ENCODE assay signal across 10 mouse cellular contexts in the genomic region with DNA sequence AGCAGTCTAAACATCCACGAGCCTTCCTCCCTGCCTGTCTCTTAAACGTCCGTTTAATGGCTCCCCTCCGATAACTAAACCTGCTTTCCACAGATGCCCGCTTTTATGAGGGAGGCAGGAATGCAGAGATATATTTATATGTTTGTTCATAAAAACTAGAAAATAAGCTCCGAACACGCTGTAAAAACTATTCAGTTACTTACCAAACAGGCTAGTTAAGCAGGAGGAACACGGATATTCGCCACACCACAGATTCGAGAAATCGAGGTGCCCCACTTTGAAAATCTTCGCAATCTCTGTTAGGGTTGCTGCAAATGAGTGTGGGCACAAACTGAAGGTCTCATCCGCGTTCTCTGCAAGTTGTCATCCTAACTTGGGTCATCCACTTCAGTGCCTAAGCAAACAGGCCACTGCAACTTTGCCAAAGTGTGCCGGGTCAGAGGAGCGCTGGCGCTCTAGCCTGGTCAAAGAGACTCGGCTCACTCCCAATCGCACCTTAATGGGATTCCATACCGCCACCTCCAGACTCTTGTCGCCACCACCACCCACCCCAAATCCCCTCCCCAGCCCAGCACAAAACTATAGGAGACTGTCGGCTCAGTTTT. TPM values are rescaled to one million over a fixed set of nuclear protein-coding genes. Genes with fewer than 3 reads are reported as not detected.
DNase-seq lines count a peak whose midpoint lies in the region; ATAC-seq lines count a peak whose summit lies in the region.
"Had no signal": no experiment of that assay in that cellular context is flagged by ENCODE, and none has a peak within 500 bp of the region (broad histone marks: within the 10 kb centered on the region; RNA-seq: fewer than 3 reads in every experiment).

No protein-coding gene starts in this region.

- WGBS in forebrain, embryonic 14.5 days, result 1% methylated on average over 22 of the region's 22 CpGs
- 1% methylated on average over 22 of the region's 22 CpGs for WGBS in forebrain, embryonic 15.5 days
- WGBS in heart, embryonic 13.5 days, result under 1% methylated on average over 22 of the region's 22 CpGs
- WGBS in liver, embryonic 11.5 days, result 3% methylated on average over 22 of the region's 22 CpGs

- peaks cover 86% of the 10 kb centered on the region for H3K27me3 ChIP-seq in forebrain, embryonic 14.5 days (replicated peaks; ENCODE audit: control insufficient read depth, insufficient read depth, low read length)
- H3K27me3 ChIP-seq in forebrain, embryonic 15.5 days, result peaks cover 87% of the 10 kb centered on the region
- H3K27me3 ChIP-seq in heart, embryonic 13.5 days (replicated peaks), result no peaks in the 10 kb centered on the region
- peaks cover 95% of the 10 kb centered on the region for H3K27me3 ChIP-seq in liver, embryonic 11.5 days (replicated peaks; ENCODE audit: control insufficient read depth, insufficient read depth, low read length)

- H3K9ac ChIP-seq in forebrain, embryonic 14.5 days (ENCODE audit: low read length), result no peak overlapping the region
- no peak overlapping the region for H3K9ac ChIP-seq in forebrain, embryonic 15.5 days (replicated peaks)
- H3K9ac ChIP-seq in heart, embryonic 13.5 days, result peak overlapping the region; percentile 100
- H3K9ac ChIP-seq in liver, embryonic 11.5 days (ENCODE audit: low read depth, low read length), result peak overlapping the region; percentile 31; the same call in 1 of the 2 replicates

- no peaks in the 10 kb centered on the region for H3K9me3 ChIP-seq in forebrain, embryonic 14.5 days (replicated peaks; ENCODE audit: control insufficient read depth, low read length)
- H3K9me3 ChIP-seq in forebrain, embryonic 15.5 days, result no peaks in the 10 kb centered on the region
- H3K9me3 ChIP-seq in heart, embryonic 13.5 days, result no peaks in the 10 kb centered on the region
- no peaks in the 10 kb centered on the region for H3K9me3 ChIP-seq in liver, embryonic 11.5 days (ENCODE audit: control insufficient read depth, low read length)

- no peak for ATAC-seq in forebrain, embryonic 14.5 days
- ATAC-seq in forebrain, embryonic 15.5 days (replicated peaks), result no peak
- no peak for ATAC-seq in heart, embryonic 13.5 days (ENCODE audit: extremely low read depth, insufficient number of reproducible peaks, low FRiP score, low TSS enrichment)
- ATAC-seq in liver, embryonic 11.5 days (replicated peaks; ENCODE audit: low FRiP score), result no peak

- no peak overlapping the region for H3K4me3 ChIP-seq in forebrain, embryonic 14.5 days (ENCODE audit: low read depth, low read length)
- no peak overlapping the region for H3K4me3 ChIP-seq in forebrain, embryonic 15.5 days
- H3K4me3 ChIP-seq in heart, embryonic 13.5 days, result peak overlapping the region; percentile 95
- peak overlapping the region; percentile 58 for H3K4me3 ChIP-seq in liver, embryonic 11.5 days (ENCODE audit: low read depth, low read length)

- peaks cover 10% of the 10 kb centered on the region for H3K4me1 ChIP-seq in forebrain, embryonic 14.5 days (ENCODE audit: control insufficient read depth, insufficient read depth, low read length)
- H3K4me1 ChIP-seq in forebrain, embryonic 15.5 days, result peaks cover 18% of the 10 kb centered on the region
- peaks cover 22% of the 10 kb centered on the region for H3K4me1 ChIP-seq in heart, embryonic 13.5 days
- H3K4me1 ChIP-seq in liver, embryonic 11.5 days (replicated peaks; ENCODE audit: control insufficient read depth, insufficient read depth, low read length), result no peaks in the 10 kb centered on the region

- peak; percentile 23 for DNase-seq in forebrain, embryonic 14.5 days (ENCODE audit: low spot score)
- peak; percentile 74 for DNase-seq in MN1 (ENCODE audit: low spot score)
- DNase-seq in liver, embryonic 11.5 days (ENCODE audit: low spot score), result peak; percentile 44
- DNase-seq in Muller cell, postnatal 12 days (ENCODE audit: inconsistent ontology term), result no peak
- DNase-seq in layer of hippocampus, postnatal 36 days, result no peak
- DNase-seq in frontal cortex, postnatal 10 days (ENCODE audit: low spot score in 2 of 2), result no peak
- DNase-seq: kidney, postnatal 25 days had no signal

- H3K36me3 ChIP-seq in forebrain, embryonic 14.5 days (ENCODE audit: control insufficient read depth, insufficient read depth, low read length), result no peaks in the 10 kb centered on the region
- no peaks in the 10 kb centered on the region for H3K36me3 ChIP-seq in forebrain, embryonic 15.5 days
- H3K36me3 ChIP-seq in heart, embryonic 13.5 days, result peaks cover 19% of the 10 kb centered on the region
- no peaks in the 10 kb centered on the region for H3K36me3 ChIP-seq in liver, embryonic 11.5 days (ENCODE audit: control insufficient read depth, insufficient read depth, low read length)

- no peak overlapping the region for H3K4me2 ChIP-seq in forebrain, embryonic 14.5 days (ENCODE audit: low read length)
- H3K4me2 ChIP-seq in forebrain, embryonic 15.5 days (replicated peaks), result no peak overlapping the region
- peak overlapping the region; percentile 92 for H3K4me2 ChIP-seq in heart, embryonic 13.5 days
- peak overlapping the region; percentile 56 for H3K4me2 ChIP-seq in liver, embryonic 11.5 days

- no peak overlapping the region for H3K27ac ChIP-seq in forebrain, embryonic 14.5 days (ENCODE audit: low read depth, low read length)
- no peak overlapping the region for H3K27ac ChIP-seq in forebrain, embryonic 15.5 days (replicated peaks)
- H3K27ac ChIP-seq in heart, embryonic 13.5 days (replicated peaks), result peak overlapping the region; percentile 99
- H3K27ac ChIP-seq in liver, embryonic 11.5 days (ENCODE audit: low read depth, low read length), result no peak overlapping the region; the same call in 1 of the 2 replicates

RNA-seq across cellular contexts. Expression of a gene that starts 0.7 kb away (rescaled TPM):
- polyA plus RNA-seq in forebrain, embryonic 14.5 days (2014; fragmentation: Nextera tagmentation; extraction: Ambion mirVana), result not detected in 2 replicates
- polyA plus RNA-seq in forebrain, embryonic 15.5 days (2015; fragmentation: Nextera tagmentation; extraction: Ambion mirVana), result not detected in 2 replicates
- polyA plus RNA-seq in heart, embryonic 13.5 days (2015; fragmentation: Nextera tagmentation; extraction: Ambion mirVana), result 11.6 and 12.0 TPM in 2 replicates
- polyA plus RNA-seq in liver, embryonic 11.5 days (2014; fragmentation: Nextera tagmentation; extraction: Ambion mirVana), result 5.4 TPM in 2 replicates
- total RNA-seq in layer of hippocampus, postnatal 36 days (2021), result not detected
- total RNA-seq: megakaryocyte progenitor cell, adult 5-6 weeks had no signal

Comparison
In these comparisons a context has a peak if more than half of its experiments do, and no peak if none do; other contexts are left out.
1. DNase-seq: peak in forebrain, embryonic 14.5 days (single experiment), MN1 (single experiment) and liver, embryonic 11.5 days (single experiment); none in Muller cell, postnatal 12 days (single experiment), layer of hippocampus, postnatal 36 days (0 of 2) and frontal cortex, postnatal 10 days (0 of 2).
2. H3K4me2 ChIP-seq: peak in heart, embryonic 13.5 days (single experiment) and liver, embryonic 11.5 days (single experiment); none in forebrain, embryonic 14.5 days (single experiment) and forebrain, embryonic 15.5 days (single experiment).
3. H3K4me3 ChIP-seq: peak in heart, embryonic 13.5 days (single experiment) and liver, embryonic 11.5 days (single experiment); none in forebrain, embryonic 14.5 days (single experiment) and forebrain, embryonic 15.5 days (single experiment).
4. H3K9ac ChIP-seq: peak in heart, embryonic 13.5 days (single experiment) and liver, embryonic 11.5 days (single experiment); none in forebrain, embryonic 14.5 days (single experiment) and forebrain, embryonic 15.5 days (single experiment).